Mouse (Mus musculus) T-helper 17 cell (primary cell): ENCODE results near the gene Itpkb.

Source experiments
- in situ Hi-C, 2 experiments: fragments of 300-600 bp; cut with MboI, MseI; formaldehyde crosslinking; loops; 1 replicate in 1 of 2; 2 replicates in 1 of 2; pipeline ENCODE4 v1.15.1; 2025; ENCODE audit warnings: high pct_unique_total_duplicates in 2 of 2

Itpkb gene

GRCm38 (mm10) chr1:180433098-180433538 is 102.8 kb downstream of the Itpkb start:
- in situ Hi-C loops: loop anchor here in 1 of 2 experiments (5.0 to 10.0 kb wide), 2 partner anchors 52 to 334 kb away; partner anchors contain the start of gene Stum

- in situ Hi-C loops: loop anchor here in 1 of 2 experiments (5.0 to 10.0 kb wide), 2 partner anchors 51 to 333 kb away; partner anchors contain the start of gene Stum
These were observed 103.7 kb downstream of the Itpkb start for GRCm38 (mm10) chr1:180433796-180434566.

GRCm38 (mm10) chr1:180434925-180435324 is 104.6 kb downstream of the Itpkb start:
- in situ Hi-C loops: loop anchor here (5.0 to 10.0 kb wide), 3 partner anchors 50 to 332 kb away; partner anchors contain the start of gene Stum (in 1 of the 2)

- in situ Hi-C loops: loop anchor here (5.0 to 10.0 kb wide), 2 partner anchors 45 to 103 kb away; partner anchors contain the start of gene Stum (in 1 of the 2)
These were observed 109.2 kb downstream of the Itpkb start for GRCm38 (mm10) chr1:180439496-180439895.

- in situ Hi-C loops: loop anchor here in 1 of 2 experiments (10.0 kb wide), 1 partner anchor 600 kb away; no protein-coding TSS in a partner anchor
These were observed 114.1 kb downstream of the Itpkb start for GRCm38 (mm10) chr1:180444411-180444810.

GRCm38 (mm10) chr1:180449641-180450040 is 119.4 kb downstream of the Itpkb start:
- in situ Hi-C loops: loop anchor here in 1 of 2 experiments (10.0 kb wide), 1 partner anchor 605 kb away; no protein-coding TSS in a partner anchor

- in situ Hi-C loops: no loop called here
These were observed 128.0 kb downstream of the Itpkb start for GRCm38 (mm10) chr1:180458274-180458673.

- in situ Hi-C loops: no loop called here
These were observed 128.4 kb downstream of the Itpkb start for GRCm38 (mm10) chr1:180458680-180459079.

- in situ Hi-C loops: no loop called here
These were observed 130.4 kb downstream of the Itpkb start for GRCm38 (mm10) chr1:180460721-180461120.

- in situ Hi-C loops: no loop called here
These were observed 132.1 kb downstream of the Itpkb start for GRCm38 (mm10) chr1:180462396-180462795.

- in situ Hi-C loops: no loop called here
These were observed 132.7 kb downstream of the Itpkb start for GRCm38 (mm10) chr1:180462983-180463475.

- in situ Hi-C loops: no loop called here
These were observed 134.1 kb downstream of the Itpkb start for GRCm38 (mm10) chr1:180464357-180464756.

GRCm38 (mm10) chr1:180465620-180466019 is 135.3 kb downstream of the Itpkb start:
- in situ Hi-C loops: no loop called here

GRCm38 (mm10) chr1:180468004-180468403 is 137.7 kb downstream of the Itpkb start:
- in situ Hi-C loops: no loop called here

GRCm38 (mm10) chr1:180473566-180473965 is 143.3 kb downstream of the Itpkb start:
- in situ Hi-C loops: no loop called here
